Mouse (Mus musculus): ENCODE measurements around the gene Pomgnt1. TPM values are rescaled to one million over a fixed set of nuclear protein-coding genes. Genes with fewer than 3 reads are reported as not detected.

Pomgnt1 gene
- polyA plus RNA-seq, 1 experiment from 2014 or later: 73.5 TPM

DNA sequence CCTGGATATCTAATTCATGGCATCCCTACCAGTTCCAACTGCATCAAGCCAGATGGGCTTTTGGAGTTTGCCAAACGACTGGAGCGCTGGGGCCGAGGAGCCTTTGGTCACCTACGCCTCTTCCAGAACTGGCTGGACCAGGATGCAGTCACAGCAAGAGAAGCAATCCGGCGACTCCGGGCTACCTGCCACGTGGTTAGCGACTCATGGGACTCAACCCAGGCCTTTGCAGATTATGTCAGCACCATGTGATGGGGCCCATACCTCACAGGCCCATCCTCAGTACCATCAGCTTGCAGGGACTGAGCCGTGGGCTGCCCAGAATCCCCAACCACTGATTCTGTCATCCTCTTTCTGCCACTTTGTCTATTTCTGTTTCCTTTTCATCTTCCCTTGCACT is 27.3 kb upstream of the Pomgnt1 start:
- Histone ChIP-seq H3K4me1 (ENCODE audit: control insufficient read depth, insufficient read depth, low read length) (no peaks in the 10 kb centered on the region), H3K27me3 (ENCODE audit: control insufficient read depth, insufficient read depth, low read length) (no peaks in the 10 kb centered on the region), H3K36me3 (ENCODE audit: control insufficient read depth, insufficient read depth, low read length) (peaks cover 66% of the 10 kb centered on the region), H3K4me3 (ENCODE audit: low read depth, low read length) (no peak overlapping the region), H3K27ac (ENCODE audit: low read depth, low read length) (no peak overlapping the region), H3K9me3 (ENCODE audit: control insufficient read depth, low read length) (no peaks in the 10 kb centered on the region), H3K4me2 (ENCODE audit: low read depth, low read length) (no peak overlapping the region), H3K9ac (replicated peaks; ENCODE audit: low read depth, low read length) (no peak overlapping the region)
- ATAC-seq (ENCODE audit: low read depth): no peak
- 93% methylated on average over 10 of the region's 10 CpGs for WGBS

DNA sequence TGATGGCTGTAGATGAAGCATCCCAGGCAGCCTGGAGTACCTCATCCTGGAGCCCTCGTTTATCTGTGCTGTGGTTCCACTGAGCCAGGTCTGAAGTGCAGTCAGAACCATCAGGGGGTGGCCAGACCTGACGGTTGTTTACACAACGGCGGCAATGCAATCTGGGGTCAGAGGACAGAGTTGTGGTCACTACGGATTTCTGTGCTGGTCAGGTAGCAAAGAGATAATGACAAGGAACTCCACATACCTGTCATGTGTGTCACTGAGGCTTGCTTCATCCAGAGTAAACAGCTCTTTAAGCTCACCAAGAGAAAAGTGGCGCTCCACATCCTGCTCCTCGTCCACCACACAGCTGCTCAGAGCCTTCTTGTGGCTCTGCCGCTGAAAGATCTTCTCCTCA is 26.4 kb upstream of the Pomgnt1 start:
- Histone ChIP-seq H3K9ac (replicated peaks; ENCODE audit: low read depth, low read length) (no peak overlapping the region), H3K27ac (ENCODE audit: low read depth, low read length) (no peak overlapping the region), H3K4me1 (ENCODE audit: control insufficient read depth, insufficient read depth, low read length) (no peaks in the 10 kb centered on the region), H3K4me3 (ENCODE audit: low read depth, low read length) (no peak overlapping the region), H3K9me3 (ENCODE audit: control insufficient read depth, low read length) (no peaks in the 10 kb centered on the region), H3K4me2 (ENCODE audit: low read depth, low read length) (no peak overlapping the region), H3K36me3 (ENCODE audit: control insufficient read depth, insufficient read depth, low read length) (peaks cover 58% of the 10 kb centered on the region), H3K27me3 (ENCODE audit: control insufficient read depth, insufficient read depth, low read length) (no peaks in the 10 kb centered on the region)
- no peak for ATAC-seq (ENCODE audit: low read depth)
- 88% methylated on average over 8 of the region's 8 CpGs for whole genome bisulfite sequencing

DNA sequence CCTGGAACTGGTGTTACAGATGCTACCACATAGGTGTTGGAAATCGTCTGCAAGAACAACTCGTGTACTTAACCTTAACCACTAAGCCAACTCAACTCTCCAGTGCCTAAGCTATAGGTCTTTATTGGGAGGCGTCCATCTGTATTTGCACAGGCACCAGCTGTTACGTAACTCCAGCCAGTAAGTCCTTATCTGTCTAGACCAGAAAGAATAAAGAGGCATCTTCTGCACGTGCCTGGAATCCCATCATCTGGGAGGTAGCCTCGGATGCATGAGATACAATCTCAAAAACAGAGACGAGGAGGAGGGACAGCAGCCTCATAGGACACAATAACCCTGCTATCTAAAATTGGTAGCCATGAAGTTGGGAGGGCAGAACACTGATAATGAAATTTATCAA is 22.7 kb upstream of the Pomgnt1 start:
- WGBS: 91% methylated on average over 7 of the region's 7 CpGs
- H3K9ac ChIP-seq (replicated peaks; ENCODE audit: low read depth, low read length): no peak overlapping the region
- H3K4me1 ChIP-seq (ENCODE audit: control insufficient read depth, insufficient read depth, low read length): no peaks in the 10 kb centered on the region
- H3K27me3 ChIP-seq (ENCODE audit: control insufficient read depth, insufficient read depth, low read length): no peaks in the 10 kb centered on the region
- no peak overlapping the region for H3K4me2 ChIP-seq (ENCODE audit: low read depth, low read length)
- H3K27ac ChIP-seq (ENCODE audit: low read depth, low read length): no peak overlapping the region
- H3K9me3 ChIP-seq (ENCODE audit: control insufficient read depth, low read length): no peaks in the 10 kb centered on the region
- ATAC-seq (ENCODE audit: low read depth): no peak
- H3K4me3 ChIP-seq (ENCODE audit: low read depth, low read length): no peak overlapping the region
- H3K36me3 ChIP-seq (ENCODE audit: control insufficient read depth, insufficient read depth, low read length): peaks cover 37% of the 10 kb centered on the region

DNA sequence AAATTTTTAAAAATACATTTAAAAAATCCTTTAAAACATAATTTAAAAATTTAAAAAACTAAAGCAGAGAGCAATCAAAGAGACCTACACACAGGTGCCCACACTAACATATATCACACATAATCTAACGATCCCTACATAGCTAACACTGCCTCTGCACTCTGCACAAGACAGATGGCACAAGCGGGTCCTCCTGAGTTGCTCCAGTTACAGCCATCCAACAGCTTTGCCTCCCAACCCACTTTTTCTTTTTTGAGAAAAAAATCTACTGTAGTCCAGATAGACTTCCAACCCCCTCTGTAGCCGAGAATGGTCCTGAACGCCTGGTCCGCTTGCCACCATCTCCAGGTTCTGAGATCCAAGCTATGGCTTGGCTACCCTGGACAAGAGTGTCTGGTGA is 18.4 kb upstream of the Pomgnt1 start:
- Histone ChIP-seq H3K9me3 (ENCODE audit: control insufficient read depth, low read length) (no peaks in the 10 kb centered on the region), H3K27me3 (ENCODE audit: control insufficient read depth, insufficient read depth, low read length) (no peaks in the 10 kb centered on the region), H3K36me3 (ENCODE audit: control insufficient read depth, insufficient read depth, low read length) (no peaks in the 10 kb centered on the region), H3K4me3 (ENCODE audit: low read depth, low read length) (no peak overlapping the region), H3K4me2 (ENCODE audit: low read depth, low read length) (no peak overlapping the region), H3K4me1 (ENCODE audit: control insufficient read depth, insufficient read depth, low read length) (no peaks in the 10 kb centered on the region), H3K27ac (ENCODE audit: low read depth, low read length) (no peak overlapping the region), H3K9ac (replicated peaks; ENCODE audit: low read depth, low read length) (no peak overlapping the region)
- 96% methylated on average over 5 of the region's 5 CpGs for WGBS
- ATAC-seq (ENCODE audit: low read depth): no peak

DNA sequence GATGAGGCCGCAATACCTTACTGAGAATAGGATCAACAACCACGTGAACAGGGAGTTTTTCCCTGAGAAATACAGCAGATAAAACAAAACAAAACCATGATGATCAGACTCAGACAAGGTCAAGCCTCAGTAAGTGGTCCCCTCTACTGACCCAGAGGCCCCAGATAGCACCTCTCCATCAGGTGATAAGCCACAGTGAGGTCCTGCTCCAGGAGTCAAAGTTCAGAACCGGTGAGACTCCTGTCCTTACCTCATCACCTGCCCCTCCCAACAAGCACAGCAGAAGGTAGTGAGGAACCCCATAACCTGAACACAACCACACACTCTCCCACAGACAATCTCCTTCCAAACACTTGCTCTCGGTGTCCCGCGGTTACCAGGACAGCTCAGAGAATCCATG is 12.9 kb upstream of the Pomgnt1 start:
- H3K36me3 ChIP-seq (ENCODE audit: control insufficient read depth, insufficient read depth, low read length): no peaks in the 10 kb centered on the region
- 97% methylated on average over 6 of the region's 6 CpGs for WGBS

DNA sequence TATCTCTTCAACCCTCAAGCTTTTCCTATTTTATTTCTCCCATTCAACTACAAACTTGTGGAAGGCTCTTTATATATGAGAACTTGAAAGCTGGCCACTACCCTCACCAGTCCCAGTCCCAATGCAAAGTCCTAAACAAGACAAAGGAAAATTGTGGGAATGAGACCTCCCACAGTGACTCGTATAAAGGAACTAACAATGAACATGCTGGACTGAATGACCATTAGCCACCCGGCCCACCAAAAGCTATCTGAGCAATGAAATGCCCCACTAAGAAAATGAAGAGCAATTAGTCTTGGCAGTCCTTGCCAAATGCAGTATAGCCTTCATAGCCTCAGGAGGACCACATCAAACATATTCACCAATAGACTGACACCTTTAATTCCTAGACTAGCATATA is 12.2 kb upstream of the Pomgnt1 start:
- no peak for ATAC-seq (ENCODE audit: low read depth)
- Histone ChIP-seq H3K27me3 (ENCODE audit: control insufficient read depth, insufficient read depth, low read length) (no peaks in the 10 kb centered on the region), H3K4me2 (ENCODE audit: low read depth, low read length) (no peak overlapping the region), H3K9ac (replicated peaks; ENCODE audit: low read depth, low read length) (no peak overlapping the region), H3K4me1 (ENCODE audit: control insufficient read depth, insufficient read depth, low read length) (no peaks in the 10 kb centered on the region), H3K27ac (ENCODE audit: low read depth, low read length) (no peak overlapping the region), H3K4me3 (ENCODE audit: low read depth, low read length) (no peak overlapping the region), H3K9me3 (ENCODE audit: control insufficient read depth, low read length) (no peaks in the 10 kb centered on the region), H3K36me3 (ENCODE audit: control insufficient read depth, insufficient read depth, low read length) (no peaks in the 10 kb centered on the region)
- 33% methylated on average over 2 of the region's 2 CpGs for WGBS

More for the DNA sequence above, 12.9 kb upstream of the Pomgnt1 start:
- H3K4me1 ChIP-seq (ENCODE audit: control insufficient read depth, insufficient read depth, low read length): no peaks in the 10 kb centered on the region
- ATAC-seq (ENCODE audit: low read depth): no peak
- no peaks in the 10 kb centered on the region for H3K27me3 ChIP-seq (ENCODE audit: control insufficient read depth, insufficient read depth, low read length)
- no peak overlapping the region for H3K27ac ChIP-seq (ENCODE audit: low read depth, low read length)
- no peak overlapping the region for H3K4me2 ChIP-seq (ENCODE audit: low read depth, low read length)
- no peak overlapping the region for H3K9ac ChIP-seq (replicated peaks; ENCODE audit: low read depth, low read length)
- H3K4me3 ChIP-seq (ENCODE audit: low read depth, low read length): no peak overlapping the region
- no peaks in the 10 kb centered on the region for H3K9me3 ChIP-seq (ENCODE audit: control insufficient read depth, low read length)

DNA sequence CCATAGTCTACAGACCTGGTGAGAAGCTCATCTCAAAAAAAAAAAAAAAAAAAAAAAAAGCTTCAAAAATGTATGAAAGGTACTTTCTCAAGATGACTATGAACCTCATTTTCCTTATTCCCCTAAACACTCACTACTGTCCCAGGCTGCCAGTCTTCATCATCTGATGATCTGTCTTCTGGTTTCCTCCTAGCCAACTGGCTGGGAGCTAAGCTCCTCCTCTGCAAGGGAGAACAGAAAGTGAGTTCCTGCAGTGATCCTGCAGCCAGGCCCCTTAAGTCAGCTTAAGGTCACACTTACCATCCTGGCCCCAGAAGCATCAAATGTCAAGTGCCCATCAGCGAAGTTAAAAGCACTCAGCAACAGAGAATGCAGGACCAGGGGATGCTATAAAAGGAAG is 878 bp upstream of the Pomgnt1 start:
- H3K27me3 ChIP-seq (ENCODE audit: control insufficient read depth, insufficient read depth, low read length): no peaks in the 10 kb centered on the region
- 4% methylated on average over 1 of the region's 1 CpGs for WGBS

DNA sequence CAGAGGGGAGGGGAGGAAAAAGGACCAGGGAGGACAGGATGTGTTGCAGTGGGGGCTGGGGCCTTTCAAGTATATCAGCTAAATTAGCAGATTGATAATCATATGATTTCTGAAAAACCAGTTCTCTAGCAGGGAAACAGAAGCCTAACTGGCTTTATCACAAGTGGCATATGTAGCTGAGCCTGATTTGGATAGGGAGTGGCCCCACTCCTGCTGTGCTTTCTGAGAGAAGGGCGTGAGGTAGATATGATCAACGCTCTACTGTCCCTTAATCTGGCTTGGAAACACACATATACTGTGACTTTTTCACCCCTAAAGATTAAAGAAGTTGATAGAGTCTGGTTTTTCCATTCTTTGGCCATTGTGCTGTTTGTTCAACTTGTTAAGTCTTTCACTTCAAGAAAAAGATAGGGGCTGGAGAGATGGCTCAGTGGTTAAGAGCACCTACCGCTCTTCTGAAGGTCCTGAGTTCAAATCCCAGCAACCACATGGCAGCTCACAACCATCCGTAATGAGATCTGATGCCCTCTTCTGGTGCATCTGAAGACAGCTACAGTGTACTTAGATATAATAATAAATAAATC is 2.3 kb downstream of the Pomgnt1 start:
- H3K4me2 ChIP-seq (ENCODE audit: low read depth, low read length): no peak overlapping the region
- H3K27ac ChIP-seq (ENCODE audit: low read depth, low read length): no peak overlapping the region
- H3K9ac ChIP-seq (replicated peaks; ENCODE audit: low read depth, low read length): no peak overlapping the region
- WGBS: 96% methylated on average over 4 of the region's 4 CpGs
- no peak overlapping the region for H3K4me3 ChIP-seq (ENCODE audit: low read depth, low read length)
- ATAC-seq (ENCODE audit: low read depth): no peak
- no peaks in the 10 kb centered on the region for H3K27me3 ChIP-seq (ENCODE audit: control insufficient read depth, insufficient read depth, low read length)
- no peaks in the 10 kb centered on the region for H3K36me3 ChIP-seq (ENCODE audit: control insufficient read depth, insufficient read depth, low read length)
- H3K4me1 ChIP-seq (ENCODE audit: control insufficient read depth, insufficient read depth, low read length): no peaks in the 10 kb centered on the region
- H3K9me3 ChIP-seq (ENCODE audit: control insufficient read depth, low read length): no peaks in the 10 kb centered on the region

More for the DNA sequence above, 878 bp upstream of the Pomgnt1 start:
- H3K36me3 ChIP-seq (ENCODE audit: control insufficient read depth, insufficient read depth, low read length): no peaks in the 10 kb centered on the region
- H3K9ac ChIP-seq (replicated peaks; ENCODE audit: low read depth, low read length): no peak overlapping the region
- ATAC-seq (ENCODE audit: low read depth): no peak
- no peaks in the 10 kb centered on the region for H3K4me1 ChIP-seq (ENCODE audit: control insufficient read depth, insufficient read depth, low read length)
- H3K27ac ChIP-seq (ENCODE audit: low read depth, low read length): no peak overlapping the region
- H3K4me3 ChIP-seq (ENCODE audit: low read depth, low read length): no peak overlapping the region
- H3K9me3 ChIP-seq (ENCODE audit: control insufficient read depth, low read length): no peaks in the 10 kb centered on the region
- H3K4me2 ChIP-seq (ENCODE audit: low read depth, low read length): peak overlapping the region; percentile 74; the same call in 1 of the 2 replicates

DNA sequence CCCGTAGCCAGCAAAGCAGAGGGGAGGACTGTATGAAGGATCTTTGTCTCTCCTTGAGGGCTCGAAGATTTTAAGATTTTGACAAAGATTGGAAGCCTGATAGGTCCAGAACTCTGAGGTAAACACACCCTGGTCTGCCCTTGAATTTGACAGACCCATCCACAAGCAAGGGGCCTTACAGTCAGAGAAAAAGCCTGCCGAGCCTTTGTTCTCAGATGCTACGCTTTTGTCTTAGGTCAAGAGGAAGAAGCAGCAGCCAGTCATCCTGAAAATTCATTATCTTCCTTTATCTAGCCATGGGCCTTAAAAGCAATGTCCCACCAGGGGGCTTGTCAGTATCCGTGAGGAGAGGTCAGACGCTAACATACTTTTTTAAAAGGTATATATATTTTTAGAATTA is 4.3 kb downstream of the Pomgnt1 start:
- H3K4me1 ChIP-seq (ENCODE audit: control insufficient read depth, insufficient read depth, low read length): no peaks in the 10 kb centered on the region
- no peaks in the 10 kb centered on the region for H3K9me3 ChIP-seq (ENCODE audit: control insufficient read depth, low read length)
- 58% methylated on average over 6 of the region's 6 CpGs for WGBS
- H3K27ac ChIP-seq (ENCODE audit: low read depth, low read length): no peak overlapping the region
- H3K4me2 ChIP-seq (ENCODE audit: low read depth, low read length): no peak overlapping the region
- H3K36me3 ChIP-seq (ENCODE audit: control insufficient read depth, insufficient read depth, low read length): no peaks in the 10 kb centered on the region
- no peaks in the 10 kb centered on the region for H3K27me3 ChIP-seq (ENCODE audit: control insufficient read depth, insufficient read depth, low read length)
- no peak for ATAC-seq (ENCODE audit: low read depth)
- H3K4me3 ChIP-seq (ENCODE audit: low read depth, low read length): no peak overlapping the region
- H3K9ac ChIP-seq (replicated peaks; ENCODE audit: low read depth, low read length): no peak overlapping the region
